8 mouse cellular contexts compared by ENCODE assay signal in the genomic region with DNA sequence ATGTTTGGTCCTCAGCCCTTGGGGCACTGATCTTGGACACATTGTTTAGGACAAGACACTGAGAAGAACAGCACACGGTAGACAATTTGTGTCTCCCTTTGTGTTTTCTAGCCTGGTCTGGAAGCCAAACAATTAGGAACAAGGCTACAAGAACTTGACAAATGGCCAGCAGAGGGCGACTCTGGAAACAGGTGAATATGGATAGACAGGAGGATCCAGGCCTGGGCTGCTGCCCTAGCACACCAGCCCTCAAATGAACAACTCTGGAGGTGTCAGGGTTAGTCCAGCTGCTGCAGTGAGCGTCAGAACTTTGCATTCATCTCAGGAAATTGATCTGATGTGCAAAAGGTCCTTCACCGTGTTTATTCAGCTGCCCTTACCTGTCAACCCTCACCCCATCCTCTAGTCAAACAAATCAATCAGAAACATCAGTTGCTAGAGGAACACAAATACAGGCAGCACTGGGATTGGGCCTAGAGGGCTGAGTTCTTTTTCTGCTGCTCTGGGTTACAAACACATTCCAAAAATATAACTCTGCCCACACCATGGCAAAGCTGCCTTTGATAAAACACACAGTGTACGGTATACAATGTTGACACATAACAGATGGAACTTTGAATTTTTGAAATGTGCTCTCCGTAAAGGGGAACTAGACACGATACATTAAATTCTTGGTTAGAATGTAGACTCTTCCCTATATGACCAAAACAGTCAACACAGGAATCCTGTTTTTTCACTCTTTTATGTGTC.
DNase-seq lines count a peak whose midpoint lies in the region; TF ChIP-seq lines count a peak whose summit lies in the region.

No protein-coding gene starts in this region.

- peak; percentile 18; the same call in 1 of the 2 replicates for TF ChIP-seq CTCF in small intestine, adult 2 months (IDR thresholded peaks at IDR 0.05; ENCODE audit: extremely low read depth, insufficient read length, insufficient replicate concordance, low read depth, low read length)

- H3K27me3 ChIP-seq in limb, embryonic 10.5 days (ENCODE audit: low read depth, poor library complexity, severe bottlenecking), result no peaks in the 10 kb centered on the region
- H3K27me3 ChIP-seq in small intestine, adult 2 months (ENCODE audit: control insufficient read depth, insufficient read depth, low read length), result no peaks in the 10 kb centered on the region

- TF ChIP-seq POLR2A in small intestine, adult 2 months (IDR thresholded peaks at IDR 0.05; ENCODE audit: low read depth, low read length), result no peak

- H3K4me3 ChIP-seq in limb, embryonic 10.5 days, result no peak overlapping the region
- H3K4me3 ChIP-seq in small intestine, adult 2 months (ENCODE audit: low read depth, low read length), result no peak overlapping the region

- no peak overlapping the region for H3K27ac ChIP-seq in limb, embryonic 10.5 days
- no peak overlapping the region for H3K27ac ChIP-seq in small intestine, adult 2 months (ENCODE audit: insufficient read depth, low read depth, low read length)

- H3K9me3 ChIP-seq in limb, embryonic 10.5 days (replicated peaks), result no peaks in the 10 kb centered on the region

- WGBS in limb, embryonic 10.5 days, result 72% methylated on average over 7 of the region's 7 CpGs
- 60% methylated on average over 7 of the region's 7 CpGs for WGBS in small intestine, adult 2 months

- H3K4me1 ChIP-seq in limb, embryonic 10.5 days, result 0 out of 2 replicates have a peak, but pooled peaks cover 4% of the 10 kb centered on the region
- no peaks in the 10 kb centered on the region for H3K4me1 ChIP-seq in small intestine, adult 2 months (ENCODE audit: control insufficient read depth, insufficient read depth, insufficient read length, low read length)

- no peaks in the 10 kb centered on the region for H3K36me3 ChIP-seq in limb, embryonic 10.5 days
- no peaks in the 10 kb centered on the region for H3K36me3 ChIP-seq in small intestine, adult 2 months (ENCODE audit: control insufficient read depth, insufficient read depth, low read length)

- DNase-seq in gastrocnemius, postnatal 10 days, result peak; percentile 9
- DNase-seq in gastrocnemius, postnatal 4 days (ENCODE audit: low spot score in 2 of 2), result no peak
- peak; percentile 66 for DNase-seq in testis, postnatal 10 days (ENCODE audit: low spot score)
- DNase-seq in testis, postnatal 14 days (ENCODE audit: low spot score), result no peak
- peak; percentile 65 for DNase-seq in embryo, embryonic 10.5 days (ENCODE audit: low spot score)
- peak; percentile 34 for DNase-seq in limb, embryonic 10.5 days (ENCODE audit: low spot score)
- DNase-seq in gastrocnemius, postnatal 25 days, result no peak

Comparison
In these comparisons a context has a peak if more than half of its experiments do, and no peak if none do; other contexts are left out.
1. DNase-seq: peak in gastrocnemius, postnatal 10 days (single experiment), testis, postnatal 10 days (single experiment), embryo, embryonic 10.5 days (single experiment) and limb, embryonic 10.5 days (single experiment); none in gastrocnemius, postnatal 4 days (0 of 2), testis, postnatal 14 days (single experiment) and gastrocnemius, postnatal 25 days (single experiment).